Mouse (Mus musculus): ENCODE data around the gene Abhd17c.
"Not testable (repeated sequence)": the region's sequence is repeated elsewhere in the genome, so short reads cannot be mapped to it uniquely, and the experiment has no call there.

The Abhd17c gene

DNA sequence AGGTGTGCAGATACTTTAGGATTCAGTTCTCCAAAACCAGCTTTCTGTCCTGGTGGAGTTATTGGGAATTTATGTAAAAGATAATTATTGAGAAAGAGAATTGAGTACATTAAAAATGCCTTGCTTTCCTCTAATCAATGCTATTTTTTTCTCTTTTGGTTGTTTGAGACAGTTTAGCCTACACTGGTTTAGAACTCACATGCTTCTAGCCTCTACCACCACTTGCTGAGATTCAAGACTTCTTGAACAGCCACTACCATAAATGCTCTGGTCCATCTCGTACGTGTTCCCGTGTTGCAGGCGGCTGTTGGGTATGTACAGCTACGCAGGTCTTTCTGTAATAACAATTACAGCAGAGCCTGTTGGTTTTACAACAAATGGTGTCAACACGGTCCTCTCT is 681 bp upstream of the Abhd17c start:
- DNase-seq: no peak

DNA sequence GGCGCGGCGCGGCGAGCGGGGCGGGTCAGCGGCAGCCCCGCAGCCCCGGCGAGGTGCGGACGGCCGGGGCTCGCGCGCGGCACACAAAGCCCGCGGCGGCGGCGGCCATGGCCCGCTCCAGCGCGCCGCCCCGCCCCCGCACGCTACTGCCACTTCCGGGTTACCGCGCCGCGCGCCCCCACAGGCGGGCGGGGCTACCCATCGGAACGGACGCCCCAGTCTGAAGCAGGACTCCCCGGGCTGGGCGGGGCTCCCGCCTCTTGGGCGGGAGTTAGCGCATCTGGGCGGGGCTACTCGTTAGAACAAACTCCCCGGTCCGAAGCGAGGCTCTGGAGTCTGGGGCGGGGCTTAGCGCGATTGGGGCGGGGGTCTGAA is 254 bp upstream of the Abhd17c start:
- DNase-seq: peak; percentile 97

DNA sequence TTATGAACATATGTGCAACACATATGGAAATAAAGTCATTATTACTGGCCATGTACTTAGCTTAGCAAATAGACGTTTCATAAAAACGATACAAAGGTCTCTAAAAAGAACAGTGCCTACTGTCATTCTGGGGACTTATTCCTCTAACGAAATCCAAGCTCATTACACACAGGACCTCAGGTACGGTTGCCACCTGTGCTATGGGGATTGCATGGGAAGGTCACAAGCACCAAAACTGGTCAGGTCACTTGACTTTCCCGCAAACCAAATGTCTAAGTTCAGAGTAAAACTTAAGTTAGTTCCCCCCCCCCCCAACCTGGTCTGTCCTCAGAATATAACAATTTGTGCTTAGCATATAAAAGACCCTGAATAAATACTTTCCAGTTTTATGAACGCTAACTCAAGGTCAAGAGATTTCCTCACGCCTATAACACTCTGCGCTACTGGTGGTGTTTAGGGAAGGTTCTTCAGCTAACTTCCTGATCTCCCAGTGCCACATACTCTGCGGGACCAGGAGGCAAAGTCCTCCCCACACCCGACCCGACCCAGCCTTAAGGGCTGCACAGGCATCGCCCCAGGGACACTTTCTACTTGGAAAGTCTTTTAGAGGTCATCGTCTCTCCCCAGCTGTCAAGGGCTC is 1.2 kb downstream of the Abhd17c start:
- no peak for DNase-seq

DNA sequence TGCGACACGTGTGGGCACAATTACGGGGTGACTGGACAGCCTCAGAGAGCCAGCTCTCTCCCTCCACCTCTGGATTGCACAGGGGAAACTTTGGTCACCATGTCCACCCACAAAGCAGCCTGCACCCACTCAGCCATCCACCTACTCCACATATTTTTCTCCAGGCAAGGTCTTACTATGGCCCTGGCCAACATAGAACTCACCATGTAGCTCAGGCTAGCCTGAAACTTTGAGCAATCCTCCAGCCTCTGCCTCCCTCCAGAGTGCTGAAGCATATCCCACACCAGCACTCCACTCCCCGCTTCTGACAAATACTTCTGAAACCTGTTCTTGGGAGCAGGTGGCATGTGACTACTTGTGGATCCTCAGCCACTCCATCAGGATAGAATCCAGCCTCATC is 1.9 kb downstream of the Abhd17c start:
- DNase-seq: no peak

DNA sequence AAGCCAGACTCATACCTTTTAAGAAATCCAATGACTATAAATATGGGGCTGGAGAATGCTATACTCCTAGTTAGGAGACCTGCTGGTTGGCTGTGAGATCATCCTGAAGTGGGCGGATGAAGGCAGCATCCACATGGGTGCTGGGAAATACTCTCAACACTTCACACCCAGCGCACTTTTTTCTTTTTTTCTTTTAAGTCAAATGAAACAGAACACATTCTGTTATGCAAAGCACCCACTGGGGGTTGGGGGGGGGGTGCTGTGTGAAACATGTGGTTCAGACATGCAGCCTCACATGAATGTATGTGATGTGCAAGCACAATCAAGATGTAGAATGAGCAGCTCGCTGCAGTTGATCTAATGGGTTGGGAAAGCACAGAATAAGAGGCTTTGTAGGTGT is 2.8 kb downstream of the Abhd17c start:
- DNase-seq: peak; percentile 56

DNA sequence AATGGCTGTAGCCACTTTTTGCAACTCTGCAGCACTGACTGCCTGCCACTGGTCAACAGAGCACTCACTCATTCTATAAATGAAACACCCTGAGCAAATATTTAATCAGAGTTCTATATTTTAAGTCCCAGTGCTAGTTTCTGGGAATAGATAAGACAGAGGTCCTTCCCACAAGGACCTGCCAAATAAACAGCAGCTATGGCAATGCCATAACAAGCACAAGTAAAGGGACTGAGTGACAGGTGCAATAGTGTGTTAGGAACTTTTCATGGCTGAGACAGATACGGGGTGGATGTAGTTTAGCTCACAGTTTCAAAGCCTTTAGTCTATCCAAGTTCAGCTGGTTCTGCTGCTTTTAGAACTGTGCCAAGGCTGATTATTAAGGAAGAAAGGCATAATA is 3.9 kb downstream of the Abhd17c start:
- DNase-seq: no peak

DNA sequence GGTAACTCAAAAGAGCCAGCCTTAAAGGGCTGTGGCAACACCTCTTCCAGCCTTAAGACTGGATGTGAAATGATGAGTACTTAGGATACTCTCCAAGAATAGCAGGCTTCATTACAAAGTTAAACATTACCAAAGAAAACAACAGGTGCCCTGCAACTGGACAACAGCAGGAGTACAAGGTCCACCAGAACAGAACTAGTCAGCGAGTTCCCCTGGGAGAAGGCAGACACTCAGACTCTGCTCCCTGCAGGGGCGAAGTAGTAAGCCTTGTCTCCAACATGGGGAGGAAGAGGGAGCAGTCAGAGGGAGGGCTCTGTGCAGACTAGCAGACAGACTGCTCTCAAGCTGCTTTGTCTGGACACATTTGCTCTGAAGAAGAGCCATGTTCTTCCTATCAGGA is 6.1 kb downstream of the Abhd17c start:
- no peak for DNase-seq

DNA sequence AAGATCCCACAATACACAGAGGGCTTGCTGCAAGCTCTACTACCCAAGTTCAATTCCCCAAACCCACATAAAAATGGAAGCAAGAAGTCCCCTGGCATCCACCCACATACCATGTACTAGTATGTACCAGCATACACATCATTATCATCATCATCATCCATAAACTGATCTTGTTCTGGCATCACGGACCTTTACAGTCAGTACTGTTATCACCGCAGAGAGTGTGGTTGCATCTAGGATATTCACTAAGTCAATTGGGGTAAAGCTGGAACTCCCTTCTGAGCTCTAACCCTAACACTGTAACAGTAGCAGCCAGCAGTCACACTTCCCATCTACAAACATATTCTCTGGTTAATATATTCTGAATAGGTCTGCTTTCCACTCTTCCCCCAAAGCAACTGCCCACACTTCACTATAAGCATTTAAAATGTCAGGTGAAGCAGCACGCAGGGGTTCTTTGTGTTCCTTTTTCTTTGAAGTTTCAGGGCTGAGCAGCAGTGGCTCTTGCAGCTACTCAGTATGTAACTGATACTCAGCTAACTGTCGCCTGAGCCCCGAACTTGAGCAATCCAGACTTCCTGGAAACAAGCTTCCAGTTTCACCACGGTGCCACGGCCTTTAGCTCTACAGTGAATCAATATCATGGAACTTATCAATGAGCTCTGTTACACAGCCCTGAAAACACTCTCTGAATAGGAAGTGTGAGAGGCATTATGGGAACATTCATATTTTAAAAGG is 8.8 kb downstream of the Abhd17c start:
- peak; percentile 52 for DNase-seq

DNA sequence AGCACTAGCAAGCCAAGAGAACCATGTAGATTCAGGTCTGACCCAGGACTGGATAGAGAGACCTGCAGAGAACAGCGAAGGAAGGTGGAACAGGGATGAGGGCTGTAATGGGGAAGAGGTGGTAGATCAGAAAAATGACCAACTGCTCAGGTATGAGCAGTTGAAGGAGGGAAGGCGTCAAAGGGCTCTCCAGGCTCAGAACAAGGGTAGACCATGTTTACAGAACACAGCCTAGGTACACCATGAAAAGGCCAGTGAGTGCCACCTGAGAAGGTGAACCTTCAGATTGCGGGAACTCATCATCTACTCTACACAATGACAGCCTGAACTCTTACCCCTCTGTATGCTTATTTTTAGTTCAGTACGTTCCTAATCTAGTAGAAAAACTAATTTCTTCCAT is 9.5 kb downstream of the Abhd17c start:
- DNase-seq: no peak

DNA sequence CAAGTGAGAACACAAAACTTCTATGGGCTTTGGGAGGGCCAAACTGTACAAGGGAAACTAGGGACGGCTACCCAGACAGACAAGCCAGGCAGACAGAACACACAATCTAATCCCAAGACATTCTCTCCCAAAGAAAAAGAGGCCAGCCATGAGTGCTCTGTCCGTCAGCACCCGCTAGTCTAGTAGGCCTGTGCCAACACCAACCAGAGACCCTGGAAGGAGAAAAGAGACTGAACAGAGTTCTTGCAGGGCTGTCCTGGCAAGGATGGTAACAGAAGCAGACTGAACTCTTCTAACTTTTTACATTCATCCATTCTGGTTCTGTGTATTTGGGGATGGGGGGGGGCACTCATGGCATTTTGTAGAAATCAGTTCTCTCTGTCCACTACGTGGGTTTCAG is 12.1 kb downstream of the Abhd17c start:
- no peak for DNase-seq

DNA sequence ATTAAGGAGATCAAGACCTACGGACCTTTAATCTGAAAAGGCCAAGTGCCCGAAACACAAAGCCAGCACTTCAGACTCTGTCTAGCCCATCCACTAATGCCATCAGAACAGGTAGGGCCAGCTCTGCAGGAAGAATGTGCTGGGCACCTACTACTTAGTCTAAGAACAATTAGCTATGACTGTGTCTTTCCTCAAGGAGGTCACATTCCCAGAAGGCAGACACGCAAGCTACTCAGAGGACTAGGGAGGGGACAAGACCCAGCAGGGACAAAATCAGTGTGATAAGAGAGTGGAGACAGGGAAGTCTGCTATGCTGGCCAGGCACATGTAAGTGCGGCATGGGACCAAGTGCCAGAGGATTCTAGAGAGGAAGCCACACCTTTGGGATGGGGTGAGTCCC is 13.0 kb downstream of the Abhd17c start:
- no peak for DNase-seq

DNA sequence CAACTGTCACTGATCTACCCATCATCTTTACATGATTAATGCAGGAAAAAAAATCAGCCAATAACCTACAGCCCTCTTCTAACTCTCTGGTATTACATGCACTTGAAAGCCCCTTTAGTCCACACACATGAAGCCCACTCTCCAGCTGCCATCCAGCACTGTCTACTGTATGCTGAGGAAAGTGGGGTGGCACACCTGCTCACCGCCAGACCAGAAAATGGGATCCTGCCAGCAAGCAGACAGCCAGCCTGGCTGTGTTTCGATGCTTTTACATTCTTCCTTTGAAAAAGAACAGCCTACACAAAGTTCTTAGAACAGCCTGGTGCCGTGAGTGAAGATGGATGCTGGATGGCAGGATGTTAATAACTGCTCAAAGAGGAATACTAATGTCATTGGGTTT is 13.9 kb downstream of the Abhd17c start:
- DNase-seq: no peak

DNA sequence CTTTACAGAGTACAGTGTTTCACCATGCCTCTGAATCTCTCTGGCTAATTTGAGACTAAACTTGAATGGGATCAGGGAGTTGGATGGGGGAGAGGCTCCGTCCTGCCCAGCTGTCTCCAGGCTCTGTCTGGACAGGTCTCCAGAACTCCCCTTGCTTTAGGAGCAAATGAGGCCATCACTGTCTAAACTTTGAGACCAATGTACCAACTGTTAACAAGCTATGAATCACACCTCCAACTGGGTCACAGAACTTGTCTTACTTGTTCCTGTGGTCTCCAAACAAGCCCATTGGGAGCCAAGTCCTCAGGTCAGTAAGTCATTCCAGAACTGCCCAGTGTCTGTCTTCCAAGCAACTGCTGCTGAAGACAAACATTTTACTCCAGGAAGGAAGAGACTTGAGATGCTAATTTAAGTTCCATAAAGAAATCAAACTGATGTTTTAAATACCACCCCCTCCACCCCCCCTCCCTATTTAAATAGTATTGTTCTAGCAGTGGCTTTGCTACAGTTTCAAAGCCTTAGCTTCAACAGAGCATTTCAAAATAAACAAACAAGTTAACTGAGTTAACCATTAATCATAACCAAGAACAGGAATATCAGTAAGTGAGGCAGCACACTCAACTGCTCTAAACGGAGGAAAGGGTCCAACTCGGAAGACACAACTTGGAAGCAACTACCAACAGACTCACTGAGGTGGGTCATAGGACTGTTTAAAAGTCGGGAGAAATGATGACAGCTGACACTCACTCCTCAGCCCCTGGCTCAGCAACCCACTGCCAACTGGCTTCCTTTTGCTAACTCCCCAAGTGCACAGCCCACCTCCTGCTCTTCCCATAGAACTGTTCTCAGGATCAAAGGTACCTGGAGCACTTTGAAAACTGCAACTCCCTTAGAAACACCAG is 15.6 kb downstream of the Abhd17c start:
- no peak for DNase-seq

DNA sequence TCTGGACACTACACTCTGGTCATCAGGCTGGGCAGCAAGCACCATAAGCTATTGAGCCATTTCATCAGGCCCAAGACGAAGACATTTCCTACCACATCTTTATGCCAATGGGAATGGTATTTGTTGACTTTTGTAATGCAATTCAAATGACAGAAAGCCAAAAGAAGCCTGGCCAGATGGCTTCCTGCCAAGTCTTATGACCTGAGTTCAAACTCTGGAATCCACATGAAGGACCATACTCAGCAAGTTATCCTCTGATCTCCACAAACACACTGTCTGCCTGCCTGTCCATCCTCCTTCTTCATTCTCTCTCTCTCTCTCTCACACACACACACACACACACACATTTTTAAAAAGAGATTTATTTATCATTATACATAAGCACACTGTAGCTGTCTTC is 19.0 kb downstream of the Abhd17c start:
- no peak for DNase-seq

DNA sequence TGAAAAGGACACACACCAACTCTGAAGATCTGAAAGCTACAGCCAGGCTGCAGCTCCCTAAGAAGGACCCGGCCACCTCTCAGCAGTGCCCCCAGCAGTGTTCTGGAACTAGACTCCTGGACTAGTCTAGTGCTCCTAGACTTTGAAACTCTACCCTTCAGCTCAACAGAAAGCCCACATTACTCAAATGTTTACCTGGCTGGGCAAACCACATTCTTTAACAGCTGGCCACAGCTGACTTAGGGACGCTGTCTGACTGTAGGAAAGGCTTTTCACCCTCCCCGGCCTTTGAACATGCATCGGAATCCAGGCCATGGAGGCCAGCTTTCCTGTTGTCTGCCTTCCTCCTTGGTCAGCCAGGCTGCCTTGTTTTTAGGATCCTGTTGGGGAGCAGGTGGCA is 20.0 kb downstream of the Abhd17c start:
- DNase-seq: no peak

DNA sequence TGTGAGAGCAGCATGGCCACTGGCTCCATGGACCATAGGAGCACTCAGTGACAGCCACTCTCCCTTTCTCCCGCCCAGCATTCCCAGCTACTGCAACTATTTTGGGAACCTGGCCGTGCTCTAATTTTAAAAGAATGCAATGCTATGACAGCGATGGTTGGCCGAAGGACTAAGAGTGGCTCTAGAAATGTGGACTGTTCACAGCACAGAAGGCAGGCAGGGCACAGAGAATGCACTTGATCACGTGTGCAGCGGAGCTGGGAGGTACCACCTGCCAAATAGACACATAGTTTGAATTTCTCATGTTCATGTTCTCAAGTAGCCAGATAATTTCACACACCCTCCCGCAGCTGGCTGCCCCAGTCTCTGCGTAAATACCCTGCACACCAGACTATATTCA is 23.0 kb downstream of the Abhd17c start:
- no peak for DNase-seq

DNA sequence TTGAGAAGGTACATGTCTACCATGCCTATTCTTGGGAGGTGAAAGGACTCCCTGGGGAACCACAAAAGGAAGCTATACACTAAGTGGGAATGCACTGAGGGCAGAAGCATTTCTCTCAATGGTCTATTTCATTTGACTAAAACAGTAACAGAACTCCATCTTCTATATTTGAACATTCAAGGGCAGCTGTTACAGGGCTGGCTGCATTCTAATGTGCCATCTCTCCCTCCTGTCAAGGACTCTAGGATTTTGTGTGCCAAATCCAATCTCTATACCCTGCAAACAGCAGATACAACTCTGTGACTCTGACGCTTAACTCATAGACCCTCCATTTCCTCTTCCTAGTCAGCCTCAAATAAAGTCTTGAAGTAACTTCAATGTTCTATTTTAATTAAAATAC is 26.0 kb downstream of the Abhd17c start:
- DNase-seq: no peak

DNA sequence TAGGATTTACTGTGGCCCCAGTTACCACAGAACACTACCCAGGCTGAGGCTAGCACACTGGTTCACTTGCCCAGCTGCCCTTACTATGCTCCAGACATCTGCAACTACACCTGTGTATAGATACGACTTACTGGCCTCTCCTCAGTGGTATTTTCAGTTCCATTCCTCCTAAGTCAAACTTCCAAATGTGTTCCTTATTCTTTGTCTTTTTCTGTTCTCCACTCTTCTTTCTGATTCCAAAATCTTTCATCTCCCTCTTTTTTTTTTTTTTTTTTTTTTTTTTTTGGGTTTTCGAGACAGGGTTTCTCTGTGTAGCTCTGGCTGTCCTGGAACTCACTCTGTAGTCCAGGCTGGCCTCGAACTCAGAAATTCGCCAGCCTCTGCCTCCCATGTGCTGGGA is 28.0 kb downstream of the Abhd17c start:
- DNase-seq: not testable (repeated sequence)

DNA sequence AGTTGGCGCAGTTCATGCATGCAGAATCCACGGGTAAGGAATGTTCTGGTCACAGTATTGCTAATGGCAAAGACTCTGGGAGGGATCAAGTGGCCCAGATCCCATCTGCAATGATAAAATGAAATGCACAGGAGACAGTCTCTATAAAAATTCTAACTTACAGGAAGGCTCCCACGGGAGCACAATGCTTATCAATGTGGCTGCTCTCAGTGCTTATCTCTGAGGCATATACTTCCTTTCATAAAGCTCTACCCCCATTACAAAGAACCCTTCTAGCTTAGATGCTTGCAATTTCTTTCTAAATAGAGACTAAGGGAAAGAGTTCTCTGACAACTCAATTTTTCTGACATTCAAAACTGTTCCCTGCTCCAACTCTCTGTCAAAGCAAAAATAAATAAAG is 29.9 kb downstream of the Abhd17c start:
- no peak for DNase-seq

DNA sequence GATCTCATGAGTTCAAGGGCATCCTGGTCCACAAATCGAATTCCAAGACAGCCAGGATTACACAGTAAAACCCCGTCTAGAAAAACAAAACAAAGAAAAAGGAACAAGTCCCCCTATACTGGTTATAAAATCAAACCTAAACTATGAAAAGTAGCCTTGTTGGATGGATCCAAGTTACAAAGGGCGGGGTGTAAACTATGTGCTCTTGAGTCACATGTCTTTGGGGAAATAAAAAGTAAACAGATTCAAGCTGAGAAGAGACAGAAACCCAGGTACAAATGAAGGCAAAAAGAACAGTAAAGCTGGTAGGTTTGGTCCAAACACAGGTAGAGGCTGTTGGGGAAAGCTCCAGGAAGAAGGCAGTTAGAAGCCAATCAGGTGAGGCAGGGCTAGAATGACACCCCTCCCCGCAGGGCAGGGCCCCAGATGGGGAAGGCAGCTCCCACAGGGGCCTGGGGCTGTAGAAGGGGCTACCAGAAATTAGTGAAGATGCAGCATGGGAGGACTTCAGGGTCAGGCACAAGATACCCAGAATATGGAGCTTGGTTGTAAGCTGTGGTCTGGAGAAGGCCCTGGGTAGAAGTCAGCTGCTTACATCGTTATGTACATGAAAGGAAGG is 31.4 kb downstream of the Abhd17c start:
- DNase-seq: peak; percentile 60

DNA sequence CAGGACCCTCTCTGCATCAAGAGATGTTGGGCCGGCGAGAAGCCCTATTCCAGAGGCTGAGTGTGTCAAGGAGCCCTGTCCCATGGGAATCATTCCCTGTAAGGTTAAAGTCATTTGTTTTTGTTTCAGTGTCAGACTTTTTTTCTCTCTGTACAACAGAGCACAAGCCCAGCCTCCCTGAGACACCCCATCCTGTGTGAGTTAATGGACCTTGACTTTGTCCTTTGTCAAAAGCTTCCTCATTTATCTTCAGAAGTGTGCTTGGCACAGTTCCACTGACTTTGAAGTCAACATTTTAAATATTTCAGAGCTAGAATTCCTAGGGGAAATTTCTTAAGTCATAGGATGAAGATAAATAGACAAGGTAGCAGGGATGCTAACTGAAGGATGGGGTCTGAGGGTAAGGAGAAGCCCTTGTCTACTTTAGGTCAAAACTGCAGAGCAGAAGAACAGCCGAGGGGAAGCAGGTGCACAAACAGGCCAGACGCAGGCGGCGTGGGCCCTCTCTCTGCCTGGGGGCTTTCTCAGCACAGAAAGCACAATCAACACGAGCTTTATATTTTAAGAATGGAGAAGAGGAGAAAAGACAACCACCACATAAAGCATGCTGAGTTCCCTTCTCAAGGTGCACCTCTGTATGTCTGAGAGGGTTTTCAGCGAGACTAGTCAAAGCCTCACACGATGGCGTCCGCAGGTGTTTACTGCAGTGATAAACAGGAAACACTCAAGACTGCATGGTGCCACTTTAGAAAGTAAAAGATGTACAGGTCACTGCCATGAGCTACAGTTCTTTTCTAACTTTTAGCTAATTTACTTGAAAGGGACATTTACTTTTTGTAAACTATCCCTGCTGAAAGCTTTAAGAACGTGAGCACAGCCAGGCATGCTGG is 32.2 kb downstream of the Abhd17c start:
- DNase-seq: peak; percentile 73

DNA sequence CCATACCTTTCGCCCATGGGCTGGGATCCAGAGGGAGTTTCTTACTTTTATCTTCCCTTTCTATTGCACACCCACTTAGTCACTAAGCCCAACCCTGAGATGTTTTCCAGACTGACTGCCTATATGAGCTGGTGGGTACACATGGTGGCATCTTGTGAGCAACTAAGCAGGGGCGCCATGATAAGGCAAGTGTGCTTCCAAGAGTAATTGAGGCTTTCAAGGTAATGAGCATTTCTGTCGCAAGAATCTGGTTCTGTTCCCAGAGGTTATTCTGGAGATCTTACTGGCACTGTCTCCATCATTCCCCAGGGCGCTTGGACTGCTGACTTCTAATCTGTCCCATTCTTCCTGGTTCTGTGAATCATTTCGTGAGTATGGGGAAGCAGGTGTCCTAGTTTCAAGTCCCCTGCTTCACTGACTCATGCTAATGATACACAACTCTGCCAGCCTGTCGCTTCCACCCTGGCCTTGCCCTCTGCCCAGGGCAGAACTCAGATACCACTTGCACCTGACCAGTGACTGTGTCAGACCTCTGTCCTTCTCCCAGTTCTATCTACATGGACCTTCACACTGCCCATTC is 34.1 kb downstream of the Abhd17c start:
- no peak for DNase-seq
